Mouse (Mus musculus) midbrain, embryonic 16.5 days (tissue): ENCODE measurements around the gene Fbxl2. TPM values are rescaled to one million over a fixed set of nuclear protein-coding genes. Genes with fewer than 3 reads are reported as not detected.

Source experiments
- ATAC-seq: fragments of 200-750 bp; cut with Nextera tagmentation; 2 replicates; pipeline ENCODE4 v1.8.0; 2017; ENCODE audit warnings: moderate TSS enrichment
- H3K27ac ChIP-seq: fragments of 300-500 bp; sonication (generic); 2 replicates; pipeline ENCODE4 v1.5.1; 2014; ENCODE audit warnings: mild to moderate bottlenecking, low read length, mixed read lengths
- H3K27me3 ChIP-seq: fragments of 300-500 bp; sonication (generic); 2 replicates; pipeline ENCODE4 v1.6.1; 2014; ENCODE audit warnings: low read depth, low read length, mixed read lengths; ENCODE audit not compliant: control insufficient read depth, insufficient read depth
- H3K36me3 ChIP-seq: fragments of 300-500 bp; sonication (generic); 2 replicates; pipeline ENCODE4 v1.6.1; 2014; ENCODE audit warnings: mild to moderate bottlenecking, low read length, moderate library complexity, mixed read lengths; ENCODE audit not compliant: control insufficient read depth, insufficient read depth
- H3K4me1 ChIP-seq: fragments of 300-500 bp; sonication (generic); 2 replicates; pipeline ENCODE4 v1.6.1; 2014; ENCODE audit warnings: mild to moderate bottlenecking, low read length, mixed read lengths; ENCODE audit not compliant: control insufficient read depth, insufficient read depth
- H3K4me2 ChIP-seq: fragments of 300-500 bp; sonication (generic); 2 replicates; pipeline ENCODE4 v1.6.1; 2014; ENCODE audit warnings: mild to moderate bottlenecking, low read length, mixed read lengths
- H3K4me3 ChIP-seq: fragments of 300-500 bp; sonication (generic); 2 replicates; pipeline ENCODE4 v1.5.1; 2014; ENCODE audit warnings: low read depth, mild to moderate bottlenecking, low read length, moderate library complexity, mixed read lengths
- H3K9ac ChIP-seq: fragments of 300-500 bp; sonication (generic); 2 replicates; pipeline ENCODE4 v1.6.1; 2014; ENCODE audit warnings: low read depth, low read length, mixed read lengths
- H3K9me3 ChIP-seq: fragments of 300-500 bp; sonication (generic); replicated peaks from 2 replicates; pipeline ENCODE4 v1.6.1; 2014; ENCODE audit warnings: mild to moderate bottlenecking, low read length, mixed read lengths; ENCODE audit not compliant: control insufficient read depth, poor library complexity, severe bottlenecking
- WGBS: fragments of 180-500 bp; shearing (Covaris S2); extraction: QIAGEN DNeasy Blood & Tissue Kit; methylation state at CpG from one replicate; pipeline ENCODE4 v1.1.7; 2014; 5-methylcytosine and 5-hydroxymethylcytosine counted together
- polyA plus RNA-seq: library from polyadenylated mRNA; unstranded; fragments of >200 nt; fragmentation: Nextera tagmentation; extraction: Ambion mirVana; gene quantifications from 2 replicates; pipeline ENCODE4 v1.2.1, GENCODE M21; 2015

The Fbxl2 gene
- polyA plus RNA-seq, 1 experiment from 2014 or later: 35.3 TPM

- H3K36me3 ChIP-seq: no peaks in the 10 kb centered on the region
- peaks cover 24% of the 10 kb centered on the region for H3K4me1 ChIP-seq
- WGBS: 77% methylated on average over 1 of the region's 1 CpGs
- no peak for ATAC-seq
- H3K27ac ChIP-seq: no peak overlapping the region
- H3K4me3 ChIP-seq: no peak overlapping the region
- no peak overlapping the region for H3K9ac ChIP-seq
- H3K9me3 ChIP-seq: no peaks in the 10 kb centered on the region
- H3K27me3 ChIP-seq: no peaks in the 10 kb centered on the region
- H3K4me2 ChIP-seq: no peak overlapping the region; the same call in 1 of the 2 replicates
Measured at GRCm38 (mm10) chr9:113929676-113930075, 116.3 kb downstream of the Fbxl2 start.

DNA sequence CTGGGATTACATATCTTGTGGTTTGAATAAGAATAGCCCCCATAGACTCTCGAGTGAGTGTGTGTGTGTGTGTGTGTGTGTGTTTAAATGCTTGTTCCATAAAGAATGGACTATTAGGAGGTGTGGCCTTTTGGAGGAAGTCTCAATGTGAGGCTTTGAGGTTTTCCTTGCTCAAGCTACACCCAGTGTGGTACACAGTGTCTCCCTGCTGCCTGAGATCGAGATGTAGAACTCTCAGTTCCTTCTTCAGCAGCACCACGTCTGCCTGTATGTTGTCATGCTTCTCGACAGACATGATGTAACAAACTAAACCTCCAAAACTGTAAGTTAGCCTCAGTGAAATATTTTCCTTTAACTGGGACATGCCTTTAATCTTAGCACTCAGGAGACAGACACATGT is 117.4 kb downstream of the Fbxl2 start:
- Histone ChIP-seq H3K9ac (no peak overlapping the region), H3K36me3 (no peaks in the 10 kb centered on the region), H3K4me3 (no peak overlapping the region), H3K9me3 (no peaks in the 10 kb centered on the region), H3K4me2 (no peak overlapping the region), H3K4me1 (peaks cover 20% of the 10 kb centered on the region), H3K27ac (no peak overlapping the region), H3K27me3 (no peaks in the 10 kb centered on the region)
- ATAC-seq: no peak
- WGBS: 91% methylated on average over 4 of the region's 4 CpGs

DNA sequence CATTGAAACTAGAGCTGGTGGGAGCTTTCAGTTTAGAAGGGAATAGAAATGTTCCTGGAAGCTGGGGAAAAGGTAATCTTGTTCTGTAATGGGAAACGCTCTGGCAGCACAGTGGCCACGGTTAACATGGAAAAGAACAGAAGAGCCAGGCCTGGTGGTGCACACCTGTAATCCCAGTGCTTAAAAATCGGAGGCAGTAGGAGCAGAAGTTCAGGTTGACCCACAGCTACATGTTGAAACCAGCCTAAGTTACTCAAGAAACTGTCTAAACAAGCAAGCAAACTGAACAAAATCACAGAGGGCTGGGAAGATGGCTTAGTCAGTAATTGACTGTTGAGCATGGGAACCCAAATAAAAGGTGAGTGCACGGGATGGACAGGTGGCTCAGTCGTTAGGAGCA is 121.1 kb downstream of the Fbxl2 start:
- no peak overlapping the region for H3K4me2 ChIP-seq
- H3K9me3 ChIP-seq: no peaks in the 10 kb centered on the region
- no peak overlapping the region for H3K4me3 ChIP-seq
- no peak for ATAC-seq
- WGBS: 88% methylated on average over 5 of the region's 5 CpGs
- H3K27ac ChIP-seq: no peak overlapping the region
- H3K36me3 ChIP-seq: peaks cover 15% of the 10 kb centered on the region
- no peak overlapping the region for H3K9ac ChIP-seq
- H3K27me3 ChIP-seq: no peaks in the 10 kb centered on the region
- no peaks in the 10 kb centered on the region for H3K4me1 ChIP-seq

GRCm38 (mm10) chr9:113922677-113923076 is 123.3 kb downstream of the Fbxl2 start:
- no peak for ATAC-seq
- Histone ChIP-seq H3K36me3 (peaks cover 22% of the 10 kb centered on the region), H3K9me3 (no peaks in the 10 kb centered on the region), H3K27ac (no peak overlapping the region), H3K27me3 (no peaks in the 10 kb centered on the region), H3K9ac (no peak overlapping the region), H3K4me2 (no peak overlapping the region), H3K4me1 (no peaks in the 10 kb centered on the region), H3K4me3 (no peak overlapping the region)
- 95% methylated on average over 5 of the region's 5 CpGs for WGBS

DNA sequence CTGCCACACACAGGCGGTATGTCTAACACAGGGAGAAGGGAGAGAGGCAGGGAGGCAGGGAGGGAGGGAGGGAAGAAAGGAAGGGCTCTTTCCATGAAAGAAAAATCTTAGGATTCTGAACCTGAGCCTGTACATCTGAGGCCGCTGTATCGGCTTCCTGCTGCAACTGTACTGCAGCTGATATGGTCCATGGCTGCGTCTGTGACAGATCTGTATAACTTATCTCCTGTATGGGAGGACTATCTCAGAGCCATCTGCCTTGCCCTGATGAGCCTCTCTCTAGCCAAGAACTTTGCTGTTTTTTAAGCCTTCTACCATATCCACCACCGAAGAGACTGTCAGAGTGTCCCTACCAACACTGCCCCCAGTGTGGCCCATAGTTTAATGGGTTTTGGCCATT is 130.2 kb downstream of the Fbxl2 start:
- H3K36me3 ChIP-seq: peaks cover 51% of the 10 kb centered on the region
- H3K27me3 ChIP-seq: no peaks in the 10 kb centered on the region
- H3K4me1 ChIP-seq: no peaks in the 10 kb centered on the region
- no peak overlapping the region for H3K4me3 ChIP-seq
- H3K9me3 ChIP-seq: no peaks in the 10 kb centered on the region
- H3K9ac ChIP-seq: no peak overlapping the region
- H3K27ac ChIP-seq: no peak overlapping the region
- WGBS: 90% methylated on average over 5 of the region's 5 CpGs
- no peak overlapping the region for H3K4me2 ChIP-seq
- no peak for ATAC-seq

Other genes starting within 250 kb of the Fbxl2 start
- gene Ubp1, start 115.3 kb downstream of the Fbxl2 start, polyA plus RNA-seq: 26.9 and 29.8 TPM in 2 replicates
- 0.55 and 0.72 TPM in 2 replicates for gene Susd5, start 10.9 kb upstream of the Fbxl2 start, polyA plus RNA-seq